Mouse (Mus musculus) spleen, embryonic (tissue): ENCODE results near the gene Oog1.
"Not testable (repeated sequence)": the region's sequence is repeated elsewhere in the genome, so short reads cannot be mapped to it uniquely, and the experiment has no call there.

Source experiments
- CTCF ChIA-PET: fragments of 350-600 bp; sonication (Branson Sonifier 250); formaldehyde crosslinking; loops from one replicate; lab custom pipeline; 2022; lab: Charles Lee

Gene Oog1

DNA sequence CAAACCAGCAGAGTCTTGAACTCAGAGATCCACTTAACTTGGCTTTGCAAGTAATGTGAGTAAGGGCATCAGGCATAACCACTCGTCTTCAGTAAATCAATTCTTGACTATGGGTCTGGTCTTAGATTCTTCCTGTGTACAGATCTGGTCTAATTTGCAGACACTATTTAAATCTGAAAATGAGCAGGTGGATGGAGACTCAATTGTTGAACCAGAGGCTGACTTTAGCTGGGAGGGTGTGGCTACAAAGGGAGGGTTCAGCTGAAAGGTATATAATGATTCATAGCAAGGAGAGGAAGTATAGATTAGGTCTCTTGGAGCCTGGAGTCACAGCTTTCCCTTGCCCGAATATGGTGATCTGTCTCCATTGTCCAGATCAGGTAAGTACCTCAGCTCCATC lies at the start of gene Oog1:
Gene Oog1, plus strand, starts transcription at position 301 of the 400 bp plus-strand sequence.
- CTCF ChIA-PET, result not testable (repeated sequence)

DNA sequence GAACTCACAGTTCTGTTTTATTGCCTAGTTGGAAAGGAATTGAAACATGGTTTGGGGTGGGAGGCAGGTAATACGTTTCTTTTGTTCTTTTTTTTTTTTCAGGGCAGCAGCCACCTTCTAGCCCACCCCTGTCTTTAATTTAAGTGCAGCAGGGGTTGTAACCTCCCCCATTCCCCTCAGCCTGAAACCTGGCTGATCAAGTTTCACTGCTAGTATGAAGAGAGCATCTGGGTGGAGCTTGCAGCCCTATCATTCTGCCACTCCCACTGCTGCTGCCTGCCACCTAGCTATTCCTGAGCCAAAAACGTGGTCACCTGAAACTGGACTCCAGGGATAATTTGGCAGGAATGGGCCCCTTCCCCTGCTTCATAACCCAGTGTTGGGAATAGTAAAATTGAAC lies 1.1 kb upstream of the Oog1 start:
- CTCF ChIA-PET, result not testable (repeated sequence)

DNA sequence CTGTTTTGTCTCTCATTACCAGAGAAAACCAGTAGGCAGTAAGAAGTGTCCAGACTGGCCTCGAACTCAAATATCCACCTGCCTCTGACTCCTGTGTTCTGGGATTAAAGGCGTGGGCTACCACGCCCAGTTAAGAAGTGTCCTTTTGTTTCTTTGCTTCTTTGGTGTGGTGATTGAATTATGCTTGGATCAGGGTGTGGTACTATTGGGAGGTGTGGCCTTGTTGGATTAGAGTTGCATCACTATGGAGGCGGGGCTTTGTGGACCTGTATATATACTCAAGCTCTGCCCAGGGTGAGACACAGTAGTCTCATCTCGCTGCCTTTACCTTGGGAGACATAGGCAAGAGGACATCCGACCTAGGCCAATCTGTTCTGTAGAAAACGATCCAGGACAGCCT lies 16.1 kb downstream of the Oog1 start, which contains the start of gene Gm4027:
Gene Gm4027, plus strand, starts transcription at position 301 of the 400 bp plus-strand sequence.
- CTCF ChIA-PET, result not testable (repeated sequence)

DNA sequence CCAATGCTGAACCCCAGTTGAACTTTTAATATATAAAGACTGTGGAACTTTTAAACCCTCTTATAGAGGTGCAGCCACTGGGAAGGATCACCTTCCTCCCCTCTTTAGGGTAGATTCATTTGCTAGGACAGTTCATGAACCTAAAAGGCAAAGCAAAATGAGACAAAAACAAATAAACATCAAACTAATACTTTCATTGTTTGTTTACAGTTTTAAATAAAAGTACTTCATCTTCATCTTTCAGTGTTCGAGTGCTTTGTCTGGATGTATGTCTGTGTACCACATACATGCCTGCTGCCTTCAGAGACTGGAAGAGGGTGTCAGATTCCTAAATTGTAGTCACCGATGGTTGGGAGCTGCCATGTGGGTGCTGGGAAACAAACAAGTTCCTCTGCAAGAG lies 42.0 kb downstream of the Oog1 start, which contains the start of gene Gm16381:
Gene Gm16381, minus strand, starts transcription at position 101 of the 400 bp plus-strand sequence.
- CTCF ChIA-PET, result not testable (repeated sequence)

DNA sequence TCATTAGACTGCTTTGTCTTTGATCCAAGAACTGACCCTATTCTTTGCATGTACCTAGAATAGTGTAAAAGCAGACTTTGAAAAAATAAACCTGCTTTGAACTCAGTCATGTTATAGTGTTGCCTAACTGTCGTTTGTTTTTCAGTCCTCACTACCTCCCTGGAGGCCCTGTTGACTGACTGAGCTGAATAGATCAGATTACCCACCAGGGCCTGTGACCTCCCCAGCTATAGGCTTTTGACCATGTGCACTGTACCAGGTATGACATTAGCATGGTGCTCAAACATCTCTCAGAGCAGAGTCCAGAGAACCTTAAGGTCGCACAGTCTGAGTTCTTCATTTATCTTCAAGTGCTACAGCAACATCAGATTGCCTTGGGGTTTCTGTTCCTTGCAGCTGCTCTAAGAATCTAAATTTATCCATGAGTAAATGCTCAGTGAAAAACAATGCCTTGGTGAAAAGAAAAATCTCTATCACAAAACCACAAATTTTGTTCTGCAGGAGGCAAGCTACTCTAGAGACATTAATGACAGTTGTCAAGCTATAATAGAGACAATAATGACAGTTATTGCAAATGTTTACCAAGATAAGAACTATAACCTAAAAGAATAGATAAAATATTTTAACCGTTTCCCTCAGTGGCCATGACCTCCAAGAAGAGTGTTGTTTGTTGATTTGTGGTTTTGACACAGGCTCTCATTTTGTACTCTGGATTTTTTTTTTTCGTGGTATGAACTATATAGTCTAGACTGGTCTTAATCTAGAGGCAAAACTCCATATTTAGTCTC lies 50.6 kb downstream of the Oog1 start:
- CTCF ChIA-PET, result not testable (repeated sequence)
